Mouse (Mus musculus) thymus, adult 2 months (tissue): ENCODE results near the gene Slc25a14. TPM values are rescaled to one million over a fixed set of nuclear protein-coding genes. Genes with fewer than 3 reads are reported as not detected.

ENCODE experiments used
- polyA plus RNA-seq: library from polyadenylated mRNA; depleted of rRNA; stranded (reverse); fragments of >200 nt; gene quantifications from 2 replicates; pipeline ENCODE4 v1.2.3, GENCODE M21; 2012; rRNA removed

Slc25a14 gene
- polyA plus RNA-seq, 1 experiment, result 4.8 TPM

Other genes with a start within 250 kb of the Slc25a14 start
- gene Elf4, start 160.3 kb upstream of the Slc25a14 start, polyA plus RNA-seq, result 90.5 and 92.3 TPM in 2 replicates
- gene Aifm1, start 109.8 kb upstream of the Slc25a14 start, polyA plus RNA-seq, result 11.8 and 12.1 TPM in 2 replicates
- gene Rab33a, start 104.1 kb upstream of the Slc25a14 start, polyA plus RNA-seq, result 2.0 and 2.5 TPM in 2 replicates
- gene Zfp280c, start 28.9 kb upstream of the Slc25a14 start, polyA plus RNA-seq, result 8.8 and 11.4 TPM in 2 replicates
- gene Gpr119, start 51.1 kb downstream of the Slc25a14 start, polyA plus RNA-seq, result 0.07 TPM in 1 of 2 replicates, not detected in the other
- 3.2 and 3.4 TPM in 2 replicates for gene Rbmx2, start 71.6 kb downstream of the Slc25a14 start, polyA plus RNA-seq